Mouse (Mus musculus) T-cell, adult 2 months (primary cell): ENCODE results near the gene Fam53b.

Experiments
- DNase-seq: peaks from one replicate; pipeline ENCODE4 v3.0.0; 2022; ENCODE audit warnings: low spot score

The Fam53b gene

DNA sequence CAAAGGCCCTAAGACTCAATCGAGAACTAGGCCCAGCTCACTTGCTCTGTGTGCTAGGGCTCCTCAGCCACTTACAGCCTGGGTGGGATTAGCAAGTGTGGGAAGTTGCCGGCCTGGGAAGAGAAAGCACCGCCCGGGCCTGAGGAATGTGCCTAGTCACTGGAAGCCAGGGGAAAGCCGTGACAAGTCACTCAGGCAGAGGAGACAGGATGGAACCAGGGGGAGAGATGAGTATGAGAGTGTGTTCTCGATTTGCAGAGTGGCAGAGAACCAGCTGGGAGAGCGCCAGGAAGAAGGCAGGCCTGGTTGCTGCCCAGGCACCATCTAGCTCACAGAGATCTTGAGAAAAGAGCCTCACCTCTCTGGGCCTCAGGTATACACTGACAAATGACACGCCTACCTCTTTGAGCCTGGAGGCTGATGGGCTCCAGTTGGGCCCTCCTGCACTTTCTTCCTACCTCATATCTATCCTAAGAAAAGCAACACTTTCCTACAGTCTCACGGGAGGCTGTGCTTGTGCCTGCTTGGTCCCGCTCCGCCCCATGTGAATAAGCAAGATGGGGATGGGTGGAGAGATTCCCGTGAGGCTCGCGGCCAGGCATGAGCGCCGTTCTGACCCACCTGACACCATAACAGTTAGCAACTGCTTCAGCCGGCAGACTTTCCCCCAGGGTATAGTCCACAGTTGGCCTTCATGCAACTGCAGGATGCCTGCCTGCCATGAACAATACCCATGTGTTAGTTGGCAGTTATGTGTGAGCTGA is 77.4 kb downstream of the Fam53b start:
- no peak for DNase-seq

DNA sequence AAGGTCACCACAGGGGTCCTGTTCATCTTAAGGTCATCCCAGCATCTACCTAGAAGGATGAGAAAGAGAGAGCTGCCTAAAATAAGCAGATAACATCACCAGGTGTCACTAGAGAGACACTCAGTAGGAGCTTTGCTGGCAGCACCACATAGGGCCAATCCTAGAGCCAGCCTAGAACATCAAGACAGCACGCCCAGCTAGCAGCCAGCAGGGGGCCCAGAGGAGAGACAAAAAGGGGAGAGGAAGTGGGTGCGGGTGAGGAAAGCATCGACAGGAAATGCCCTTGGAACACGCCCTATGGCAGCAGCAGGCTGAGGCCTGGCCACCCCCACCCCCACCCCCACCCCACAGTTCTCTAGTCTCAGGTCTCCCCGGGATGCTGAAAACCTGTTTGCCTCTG is 78.5 kb downstream of the Fam53b start:
- peak; percentile 97 for DNase-seq

DNA sequence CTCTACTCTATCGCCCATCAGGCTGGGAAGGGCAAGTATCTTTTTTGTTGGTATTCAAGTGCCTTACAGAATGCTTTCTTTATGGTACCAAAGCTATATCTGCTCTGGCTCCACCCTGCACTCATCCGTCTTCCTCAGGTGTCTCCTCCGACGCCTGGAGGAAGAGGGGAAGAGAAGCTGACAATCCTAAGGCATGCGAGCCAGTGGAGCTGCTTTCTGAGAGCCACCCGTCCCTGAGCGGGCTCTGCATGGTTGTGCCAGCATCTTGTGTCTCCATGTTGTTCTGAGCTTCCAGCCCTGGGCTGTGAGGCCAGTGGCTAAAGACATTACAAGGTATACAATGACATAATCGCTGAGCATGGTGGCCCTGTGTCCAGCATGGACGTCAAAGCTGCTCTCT is 79.5 kb downstream of the Fam53b start:
- no peak for DNase-seq

DNA sequence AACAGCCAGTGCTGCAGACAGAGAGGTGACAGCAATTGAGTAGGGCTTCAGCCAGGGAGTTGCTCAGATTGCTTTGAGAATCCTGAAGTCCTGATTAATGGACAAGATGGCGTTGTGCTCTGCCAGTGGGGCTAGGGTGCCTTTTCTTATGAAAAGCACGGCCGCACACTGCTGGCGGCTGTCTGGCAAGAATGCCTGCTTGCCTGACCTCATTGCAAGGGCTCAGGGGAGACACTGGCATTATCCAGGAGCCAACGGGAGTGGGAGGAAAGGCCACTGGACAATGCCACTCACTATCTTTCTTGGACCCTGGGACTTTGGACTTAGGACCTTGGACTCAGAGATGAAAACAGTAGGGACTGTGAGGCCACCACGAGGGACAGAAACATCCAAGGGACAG is 80.2 kb downstream of the Fam53b start:
- no peak for DNase-seq

DNA sequence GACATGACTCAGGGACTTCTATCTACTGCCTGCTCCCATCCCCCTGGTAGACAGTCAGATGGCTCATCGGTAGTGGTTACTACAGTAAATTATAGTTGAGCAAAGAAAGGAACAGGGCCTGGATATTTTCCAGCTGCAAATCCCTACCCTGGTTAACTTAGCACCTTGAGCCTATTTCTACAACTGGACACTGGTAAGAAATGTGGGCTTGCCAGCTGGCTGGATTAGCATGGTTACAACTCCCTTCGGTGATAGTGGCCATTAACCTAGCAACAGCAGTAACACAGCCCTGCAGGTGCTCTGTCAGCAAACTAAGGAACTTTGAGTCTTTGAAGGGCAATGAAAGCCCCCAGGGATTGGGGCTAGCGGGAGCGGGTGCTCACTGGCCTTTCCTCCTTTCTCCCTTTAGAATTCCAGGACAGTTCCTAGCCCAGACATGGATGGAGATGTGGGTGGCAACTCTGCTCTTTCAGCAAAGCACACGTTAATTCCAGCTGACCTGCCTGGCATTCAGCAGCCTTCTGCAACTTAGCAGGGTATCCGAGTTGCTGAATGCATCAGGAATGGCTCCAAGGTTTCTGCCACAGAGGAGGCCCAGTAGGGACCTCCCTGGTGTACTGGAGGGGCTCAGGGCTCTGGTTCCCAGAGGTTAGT is 81.4 kb downstream of the Fam53b start:
- no peak for DNase-seq

DNA sequence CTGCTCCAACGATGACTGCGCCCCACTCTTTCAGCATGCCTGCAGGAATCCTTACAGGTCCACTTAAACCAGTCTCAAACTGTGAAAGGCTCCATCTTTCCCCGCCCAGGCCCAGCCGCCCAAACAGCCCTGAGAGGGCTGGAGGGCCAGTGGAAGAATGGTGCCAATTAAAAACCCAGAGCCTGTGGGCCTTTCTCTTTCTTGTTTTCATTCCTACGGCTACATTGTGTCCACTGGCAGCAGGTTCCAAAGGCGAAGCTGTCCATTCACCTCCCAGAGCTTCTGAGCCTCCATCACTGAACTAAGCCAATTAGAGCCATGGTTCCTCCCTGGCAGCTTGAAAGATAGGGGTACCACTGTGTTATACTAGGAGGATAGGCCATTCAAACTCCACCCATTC is 82.1 kb downstream of the Fam53b start:
- no peak for DNase-seq

DNA sequence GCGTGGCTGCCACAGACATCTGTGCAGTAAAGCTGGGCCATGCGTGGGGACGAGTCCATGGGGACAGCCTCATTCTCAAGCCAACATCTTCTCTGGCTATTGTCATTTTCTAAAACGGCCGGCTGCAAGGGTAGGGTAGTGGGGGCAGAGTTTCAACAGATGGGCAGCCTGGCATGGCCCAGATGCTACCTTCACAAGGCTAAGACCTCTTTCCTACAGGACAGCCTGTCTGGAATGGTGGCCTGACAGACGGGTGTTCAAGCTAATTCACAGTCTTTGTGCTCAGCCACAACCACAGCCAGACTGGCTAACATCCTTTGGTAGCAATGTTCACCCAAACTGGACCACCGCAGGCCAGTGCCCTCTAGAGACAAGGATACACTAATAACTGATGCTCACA is 83.2 kb downstream of the Fam53b start:
- DNase-seq = no peak

DNA sequence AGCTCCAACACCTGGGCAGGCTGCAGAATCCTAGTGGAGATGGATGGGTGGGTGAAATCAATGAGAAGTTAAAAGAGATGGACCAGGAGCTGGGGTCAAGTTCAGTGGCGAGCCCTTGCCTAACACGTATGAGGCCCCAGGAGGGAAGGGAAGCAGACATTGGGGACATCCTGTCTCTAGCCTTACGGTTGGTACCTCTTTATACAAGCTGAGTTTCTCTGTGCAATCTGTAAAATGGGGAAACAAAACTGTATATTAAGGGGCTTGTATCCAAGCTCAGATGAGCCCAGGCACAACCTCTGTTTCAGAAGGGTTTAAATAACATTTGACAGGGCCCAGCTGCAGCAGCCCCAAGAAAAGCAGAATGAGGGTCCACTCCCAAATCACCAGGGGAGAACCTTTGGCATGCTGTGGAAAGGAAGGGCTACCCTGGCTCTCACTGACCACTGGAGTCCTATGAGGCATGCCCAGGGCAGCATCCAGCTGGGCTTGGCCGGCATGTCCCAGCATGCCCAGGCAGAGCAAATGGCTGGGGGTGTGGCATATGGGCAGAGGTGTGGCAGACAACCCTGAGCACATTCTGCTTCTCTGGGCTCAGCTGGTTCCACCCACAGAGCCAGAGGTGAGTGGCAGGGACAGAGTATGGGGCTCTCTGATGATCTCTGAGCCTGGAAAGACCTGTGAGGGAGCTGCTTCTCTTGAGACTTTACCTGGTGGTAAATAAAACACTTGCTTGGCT is 84.4 kb downstream of the Fam53b start:
- no peak for DNase-seq

DNA sequence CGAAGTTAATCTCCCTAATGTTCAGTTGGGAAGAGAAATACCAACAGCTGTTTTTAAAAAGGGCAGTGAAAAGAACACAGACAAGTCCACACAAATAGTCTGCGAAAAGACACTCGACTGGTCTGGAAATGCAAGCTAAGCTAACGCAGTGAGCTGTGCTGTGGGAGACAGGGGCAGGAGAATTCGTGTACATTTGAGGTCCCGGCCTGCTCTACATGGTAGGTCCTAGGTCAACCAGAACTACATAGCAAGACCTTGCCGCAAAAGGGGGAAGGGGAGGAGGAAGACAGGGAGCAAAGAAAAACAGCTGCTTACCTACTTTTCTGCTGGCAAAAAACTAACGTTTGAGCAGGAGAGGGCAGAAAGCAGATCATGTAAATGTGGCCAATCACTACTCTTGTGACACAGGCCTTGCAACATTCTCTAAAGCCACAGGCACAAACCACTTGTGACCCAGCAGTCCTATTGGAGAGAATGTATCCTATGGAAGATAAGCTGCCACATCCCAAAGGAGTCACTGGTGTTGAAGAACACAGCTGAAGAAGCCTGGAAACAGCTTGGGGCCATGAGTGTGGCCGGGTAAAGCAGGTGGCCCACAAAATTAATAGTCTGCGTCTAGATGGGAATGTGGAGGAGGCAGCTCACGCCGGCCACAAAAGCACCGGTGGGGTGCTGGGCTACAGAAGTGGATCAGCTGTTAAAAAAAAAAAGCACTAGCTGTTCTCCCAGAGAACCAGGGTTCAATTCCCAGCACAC is 87.4 kb downstream of the Fam53b start:
- DNase-seq = no peak

DNA sequence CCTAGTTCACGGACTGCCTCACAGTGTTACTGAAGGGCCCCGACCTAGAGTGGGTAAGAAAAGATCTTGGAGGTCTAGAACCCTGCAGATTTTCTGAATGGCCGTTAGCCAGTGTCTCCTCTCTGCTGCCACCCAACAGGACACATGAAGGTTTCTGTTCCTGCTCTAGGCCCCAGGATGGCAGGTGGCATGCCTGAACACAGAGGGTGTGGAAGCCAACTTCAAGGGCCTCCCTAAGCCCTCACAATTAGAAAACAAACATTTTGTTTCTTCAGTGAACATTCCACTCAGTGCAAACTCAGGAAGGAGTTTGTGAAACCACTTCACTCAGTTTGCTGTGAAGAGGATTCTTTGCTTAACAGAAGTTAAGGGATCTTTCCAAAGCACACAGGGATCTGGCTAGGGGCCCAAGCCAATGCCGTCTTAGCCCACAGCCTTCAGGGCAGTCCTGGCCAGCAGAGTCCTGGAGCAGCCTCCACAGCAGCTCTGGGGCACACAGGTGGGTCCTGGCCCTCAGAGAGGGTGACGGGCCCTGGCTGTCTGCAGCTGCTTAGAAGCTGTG is 89.1 kb downstream of the Fam53b start:
- DNase-seq = no peak

DNA sequence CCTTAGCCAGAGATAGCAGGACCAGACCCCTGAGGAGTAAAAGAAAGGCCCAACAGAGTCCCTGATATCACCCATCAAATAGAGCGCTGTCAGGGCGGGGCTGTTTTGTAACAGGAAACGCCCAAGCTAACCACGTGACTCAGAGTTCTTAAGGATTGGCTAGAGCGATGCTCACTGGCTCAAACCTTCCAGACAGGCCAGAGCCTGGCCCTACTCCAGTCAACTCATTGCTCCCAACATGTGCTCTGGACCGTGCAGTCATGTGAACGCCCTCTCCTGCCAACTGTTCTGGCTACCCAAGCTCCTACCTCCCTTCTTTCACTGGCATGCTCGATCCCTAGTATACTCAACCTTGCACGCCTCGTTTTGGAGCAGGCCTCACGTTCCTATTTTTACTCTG is 89.8 kb downstream of the Fam53b start:
- DNase-seq = peak; percentile 17

DNA sequence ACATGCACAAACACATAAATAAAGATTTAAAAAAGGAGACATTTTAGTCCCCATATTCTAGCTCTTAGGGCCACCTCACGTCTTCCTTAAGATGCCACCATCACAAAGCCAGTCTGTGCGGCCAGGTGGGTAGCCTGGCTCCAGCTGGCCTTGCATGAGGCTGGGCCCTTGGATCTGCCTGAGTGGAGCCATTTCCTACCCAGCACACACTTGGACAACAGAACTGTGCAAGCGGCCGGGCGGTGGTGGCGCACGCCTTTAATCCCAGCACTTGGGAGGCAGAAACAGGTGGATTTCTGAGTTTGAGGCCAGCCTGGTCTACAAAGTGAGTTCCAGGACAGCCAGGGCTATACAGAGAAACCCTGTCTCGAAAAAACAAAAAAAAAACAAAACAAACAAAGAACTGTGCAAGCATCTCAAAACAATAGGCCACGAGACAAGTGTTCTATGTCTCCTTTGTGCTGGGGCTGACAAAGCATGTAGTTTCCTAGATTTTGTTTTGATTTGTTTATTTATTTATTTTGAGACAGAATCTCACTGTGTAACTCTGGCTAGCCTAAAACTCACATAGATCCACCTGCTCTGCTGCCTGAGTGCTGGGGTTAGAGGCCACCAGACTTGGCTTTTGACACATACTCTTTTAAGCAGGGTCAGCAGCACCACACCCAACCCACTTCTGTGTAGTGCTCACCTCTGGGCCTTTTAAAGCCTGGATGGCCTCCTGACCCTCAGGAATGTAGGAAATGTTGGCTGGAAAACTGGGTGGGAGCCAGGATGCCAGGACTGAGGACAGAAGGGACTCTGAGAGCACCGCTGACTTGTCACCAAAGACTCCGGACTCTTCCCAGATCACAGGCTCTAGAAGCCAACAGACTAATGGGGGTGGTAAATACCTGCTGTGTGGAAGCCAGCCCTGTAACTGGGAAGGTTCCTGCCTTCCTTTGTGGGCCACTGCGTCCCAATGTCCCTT is 91.0 kb downstream of the Fam53b start:
- DNase-seq = no peak

DNA sequence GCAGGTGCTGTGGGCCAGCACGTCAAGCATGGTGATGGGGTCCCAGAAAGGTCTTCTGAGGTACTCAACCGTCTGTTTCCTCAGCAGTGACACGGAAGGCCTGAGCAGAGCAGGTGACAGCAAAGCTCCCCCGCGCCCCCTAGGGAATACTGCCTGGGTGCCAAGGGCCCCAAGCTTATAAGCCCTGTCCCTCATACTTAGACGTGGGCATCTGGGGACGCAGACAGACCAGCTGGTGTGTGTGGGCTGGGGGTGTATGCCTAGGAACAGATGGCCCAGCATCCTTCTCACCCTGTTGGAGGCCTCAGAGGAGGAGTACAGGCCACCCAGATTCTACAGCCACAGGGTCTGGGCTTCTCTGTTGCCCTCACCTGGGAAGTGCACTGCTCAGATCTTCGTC is 93.1 kb downstream of the Fam53b start:
- DNase-seq = peak; percentile 13

DNA sequence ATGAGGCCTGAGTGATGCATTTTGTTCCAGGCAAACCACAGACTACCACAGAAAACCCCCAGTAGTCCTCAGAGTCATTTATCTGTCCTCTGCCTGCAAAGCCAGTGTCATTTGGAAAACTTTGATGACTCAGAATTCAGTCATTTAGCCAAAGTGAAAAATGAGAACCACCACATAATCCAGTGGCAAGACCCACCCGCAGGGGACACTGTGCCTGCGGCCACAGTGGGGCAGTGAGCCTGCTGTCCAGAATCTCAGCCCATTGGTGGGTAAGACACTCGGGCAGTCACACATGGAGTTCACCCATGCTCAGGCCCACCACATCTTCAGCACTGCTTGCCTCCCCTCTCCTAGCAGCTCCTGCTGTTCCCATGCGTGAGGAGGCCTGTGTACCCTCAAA is 94.1 kb downstream of the Fam53b start:
- no peak for DNase-seq

DNA sequence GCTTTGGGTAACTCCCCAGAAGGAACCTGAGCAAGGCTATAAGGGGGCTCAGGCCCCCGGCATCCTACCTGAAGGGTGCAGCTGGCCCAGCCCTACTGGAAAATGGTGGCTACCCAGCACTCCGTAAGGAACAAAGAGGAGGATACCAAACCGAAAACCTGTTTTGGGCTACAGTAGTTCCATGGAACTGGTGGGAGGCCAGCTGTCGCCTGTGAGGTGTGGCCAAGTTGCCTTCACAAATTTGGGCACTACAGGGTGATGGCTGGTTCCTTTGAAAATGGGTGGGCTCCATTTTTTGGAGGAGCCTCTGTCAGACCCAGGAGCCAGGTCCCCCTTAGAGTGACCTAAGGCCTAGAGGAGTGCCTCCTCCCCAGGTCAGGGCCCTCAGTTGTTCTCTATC is 98.4 kb downstream of the Fam53b start:
- DNase-seq = no peak

DNA sequence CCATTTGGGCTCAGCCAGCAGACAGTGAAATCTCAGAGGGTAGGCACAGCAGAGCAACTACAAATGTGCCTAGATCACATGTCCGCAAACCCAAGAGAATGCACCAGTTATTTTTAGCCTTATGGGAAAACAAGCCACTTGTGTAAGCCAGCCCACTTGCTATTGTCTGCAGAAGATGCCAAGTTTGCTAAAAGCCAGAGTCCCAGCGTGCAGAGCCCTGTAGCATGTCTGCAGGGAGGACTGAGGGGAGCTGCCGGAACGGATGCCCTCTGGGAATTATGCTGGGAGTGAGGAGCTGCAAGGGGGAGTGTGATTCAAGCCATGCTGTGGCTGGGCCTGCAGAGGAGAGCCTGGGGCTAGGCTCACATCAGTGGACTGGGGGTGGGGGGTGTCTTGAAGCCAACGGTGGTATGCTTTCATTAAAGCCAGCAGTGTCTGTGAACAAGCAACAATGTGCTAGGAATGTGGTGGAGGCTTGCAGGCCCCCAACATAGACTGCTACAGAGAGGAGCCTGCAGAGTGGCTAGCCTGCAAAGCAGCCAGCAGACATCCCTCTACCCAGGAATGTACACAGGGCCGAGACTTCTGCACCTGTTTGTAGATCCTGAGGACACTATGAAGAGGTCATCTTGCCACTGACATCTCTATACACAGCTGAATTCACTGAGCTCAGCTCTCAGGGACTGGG is 99.3 kb downstream of the Fam53b start:
- no peak for DNase-seq

DNA sequence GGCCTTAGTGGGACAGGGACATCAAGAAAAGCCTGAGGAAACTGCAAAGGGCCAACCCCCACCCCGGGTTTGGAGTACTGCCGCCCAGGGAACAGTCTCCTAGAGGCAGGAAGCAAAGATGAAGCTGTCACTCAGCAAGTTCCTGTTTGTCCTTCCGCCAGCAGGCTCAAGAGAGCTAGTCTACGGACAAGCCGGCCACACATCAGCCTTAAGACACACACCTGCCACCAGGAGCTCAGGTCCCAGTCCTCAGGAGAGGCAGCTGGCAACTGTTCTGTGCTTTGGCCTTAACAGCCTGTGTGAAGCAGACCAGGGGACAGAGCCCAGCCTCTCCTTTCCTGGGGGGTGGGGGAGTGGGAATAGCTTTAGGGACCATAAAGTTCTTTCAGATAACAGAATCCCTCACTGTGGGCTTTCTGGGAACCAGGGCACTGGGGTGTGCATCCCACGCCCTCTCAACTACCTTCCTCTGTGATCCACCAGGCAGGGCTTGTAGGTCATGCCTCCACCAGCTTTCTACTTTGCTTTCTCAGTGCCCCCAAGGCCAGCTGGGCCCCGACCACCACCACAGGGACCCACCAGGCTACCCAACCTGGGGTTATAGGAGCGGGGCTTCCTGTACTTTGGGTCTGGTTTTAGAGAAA is 100.1 kb downstream of the Fam53b start:
- DNase-seq = no peak

DNA sequence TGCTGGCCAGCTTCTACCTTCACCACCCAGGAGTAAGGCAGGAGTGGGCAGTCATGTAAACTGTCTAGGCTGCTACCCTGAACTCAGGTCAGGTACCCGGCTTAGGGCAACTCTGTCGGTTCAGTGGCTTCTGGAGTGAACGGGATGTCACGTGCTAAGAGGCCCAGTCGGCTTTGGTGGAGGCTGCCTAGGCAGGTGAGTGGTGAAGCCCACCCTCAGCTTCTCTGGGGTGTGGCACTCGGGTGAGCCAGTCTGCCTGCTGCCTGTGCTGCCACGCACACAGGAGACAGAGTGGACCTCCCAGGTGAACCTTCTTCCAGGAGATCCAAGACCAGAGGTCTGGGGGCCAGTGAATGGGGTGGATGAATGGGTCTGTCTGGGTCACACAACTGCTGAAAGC is 100.7 kb downstream of the Fam53b start:
- no peak for DNase-seq

DNA sequence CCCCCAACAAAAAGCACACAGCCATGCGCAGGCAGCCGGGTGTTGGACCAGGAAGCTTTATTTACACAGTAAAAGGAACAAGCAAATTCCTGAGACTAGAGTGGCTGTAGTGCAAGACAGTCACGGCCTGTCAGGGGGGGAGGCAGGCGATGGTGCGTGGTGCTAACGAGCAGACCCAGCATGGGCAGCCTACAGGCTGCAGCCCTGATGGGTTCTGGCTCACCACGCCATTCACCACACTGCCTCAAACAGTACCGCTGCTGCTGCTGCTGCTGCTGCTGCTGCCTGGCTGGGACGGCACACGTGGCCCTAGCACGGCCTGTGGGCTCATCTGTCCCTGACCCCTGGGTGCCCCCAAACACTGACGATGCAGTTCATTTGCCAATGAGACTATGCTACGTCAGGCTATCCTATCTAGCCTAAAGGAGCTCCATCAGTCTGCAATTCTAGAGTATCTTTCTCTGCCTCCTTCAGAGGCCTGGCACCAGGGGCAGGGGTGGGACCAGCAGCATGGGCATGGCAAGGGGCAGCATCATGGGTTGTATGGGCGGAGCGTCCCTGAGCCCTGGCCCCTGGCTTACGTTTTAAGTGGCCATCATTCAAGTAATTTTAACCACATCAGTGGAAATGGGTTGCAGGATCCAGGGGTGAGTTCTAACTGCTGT is 101.5 kb downstream of the Fam53b start:
- no peak for DNase-seq
